Mouse (Mus musculus): ENCODE results near the gene Acrv1.
"Not testable (repeated sequence)": the region's sequence is repeated elsewhere in the genome, so short reads cannot be mapped to it uniquely, and the experiment has no call there.

Acrv1 gene

DNA sequence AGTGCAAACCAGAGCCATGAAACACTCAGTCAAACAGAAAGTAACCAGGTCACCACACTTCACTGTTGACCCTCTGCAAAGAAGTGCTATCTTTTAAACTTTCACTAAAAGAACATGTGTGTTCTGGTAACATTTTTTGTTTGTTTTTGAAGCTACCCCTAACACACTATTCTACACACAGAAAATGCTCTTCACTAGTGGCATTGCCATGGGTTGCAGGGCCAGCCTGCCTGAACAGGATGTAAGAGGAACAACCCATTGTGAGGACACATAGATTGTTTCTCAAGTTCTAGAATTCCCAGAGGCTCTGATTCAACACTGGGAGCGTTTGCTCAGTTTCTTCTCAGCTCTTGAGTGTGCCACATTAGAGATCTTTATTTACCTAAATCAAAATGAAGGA is at the start of gene Acrv1:
TSS of gene Acrv1 (plus strand) at position 301 of the 400 bp plus-strand sequence.
- no peak for DNase-seq (ENCODE audit: low read depth, low spot score)

DNA sequence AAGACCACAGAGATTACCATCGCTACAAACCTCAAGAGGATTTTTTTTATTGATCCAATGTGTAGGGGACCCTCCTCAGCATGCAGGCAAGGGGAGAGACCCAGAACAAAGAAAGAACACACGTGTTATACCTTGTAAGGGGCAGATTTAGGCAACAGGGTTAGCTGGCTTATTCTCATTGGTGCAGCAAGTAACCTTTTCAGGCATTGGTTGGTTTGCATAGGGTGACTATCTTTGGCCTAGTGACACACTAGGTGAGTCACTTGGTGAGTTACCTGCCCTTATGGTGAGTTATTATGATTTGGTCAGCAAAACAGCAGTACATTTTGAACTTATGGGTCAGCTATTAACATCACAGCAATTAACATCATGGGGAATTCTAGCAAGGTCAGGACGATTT is 49.7 kb upstream of the Acrv1 start, which contains the start of gene A630095E13Rik:
TSS of gene A630095E13Rik (minus strand) at position 101 of the 400 bp plus-strand sequence.
- DNase-seq (ENCODE audit: low read depth, low spot score), result not testable (repeated sequence)

DNA sequence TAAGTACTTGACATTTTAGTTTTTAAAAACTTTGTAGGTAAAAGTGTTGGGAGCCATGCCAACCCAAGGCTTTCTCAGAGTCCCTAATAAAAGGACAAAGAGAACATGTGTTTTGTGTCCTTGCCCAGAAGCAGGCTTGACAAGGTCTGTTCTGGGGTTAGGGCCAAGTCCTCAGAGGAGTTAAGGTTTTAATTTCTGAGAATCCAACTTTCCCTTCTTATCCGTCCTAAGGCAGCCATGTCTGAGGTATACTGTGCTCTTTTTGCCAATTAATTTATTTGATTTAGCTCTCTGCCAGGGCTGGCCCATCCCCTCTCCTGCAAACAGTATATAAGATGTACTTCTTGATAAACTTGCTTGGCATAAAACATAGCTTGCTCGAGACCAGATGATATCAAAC is 11.6 kb upstream of the Acrv1 start:
- DNase-seq (ENCODE audit: low read depth, low spot score), result no peak

DNA sequence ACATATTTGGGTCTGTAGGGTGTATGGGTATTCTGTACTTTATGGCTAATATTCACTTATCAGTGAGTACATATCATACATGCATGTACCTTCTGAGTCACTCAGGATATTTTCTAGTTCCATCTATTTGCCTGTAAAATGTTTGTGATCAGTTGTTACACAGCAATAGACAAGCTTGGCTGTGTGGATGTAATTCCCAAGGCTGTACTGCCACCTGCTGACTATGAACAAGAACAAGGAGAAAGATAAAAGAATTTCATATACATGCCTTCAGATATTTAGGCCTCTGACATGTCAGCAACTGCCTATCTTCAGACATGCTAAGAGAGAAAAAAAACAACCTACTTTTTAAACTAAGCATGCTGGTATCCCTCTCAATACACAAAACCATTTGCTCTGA is 5.7 kb upstream of the Acrv1 start:
- peak; percentile 70 for DNase-seq (ENCODE audit: low read depth, low spot score)

DNA sequence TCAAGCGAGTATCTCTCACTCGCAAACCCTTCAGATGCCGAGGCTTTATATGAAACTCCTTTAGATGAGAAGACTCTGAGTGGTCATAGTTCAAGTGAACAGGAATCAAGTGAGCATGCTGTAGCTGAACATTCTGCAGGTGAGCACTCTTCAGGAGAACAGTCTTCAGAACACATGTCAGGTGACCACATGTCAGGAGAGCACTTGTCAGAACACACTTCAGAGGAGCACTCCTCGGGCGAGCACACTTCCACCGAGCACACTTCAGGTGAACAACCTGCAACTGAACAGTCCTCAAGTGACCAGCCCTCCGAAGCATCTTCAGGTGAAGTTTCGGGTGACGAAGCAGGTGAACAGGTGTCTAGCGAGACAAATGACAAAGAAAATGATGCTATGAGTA is 1.3 kb downstream of the Acrv1 start:
- DNase-seq (ENCODE audit: low read depth, low spot score), result no peak

DNA sequence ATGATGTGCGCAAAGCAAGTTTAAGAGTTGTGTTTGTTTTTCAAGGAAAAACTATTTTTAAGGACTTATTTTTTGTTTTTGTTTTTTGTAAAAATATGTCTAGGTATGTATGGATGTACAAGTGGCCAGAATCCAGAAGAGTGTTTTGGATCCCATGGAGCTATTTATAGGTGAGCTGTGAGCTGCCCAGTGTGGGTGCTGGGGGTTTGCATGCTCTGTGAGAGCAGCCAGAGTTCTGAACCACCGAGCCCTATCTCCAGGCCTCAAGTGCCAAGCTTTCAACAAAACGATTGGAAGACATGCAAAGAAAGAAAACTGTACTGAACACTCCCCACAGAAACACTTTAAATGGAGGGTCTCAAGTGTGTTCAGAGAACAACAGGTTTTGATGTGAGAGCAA is 12.9 kb downstream of the Acrv1 start:
- DNase-seq (ENCODE audit: low read depth, low spot score), result no peak

DNA sequence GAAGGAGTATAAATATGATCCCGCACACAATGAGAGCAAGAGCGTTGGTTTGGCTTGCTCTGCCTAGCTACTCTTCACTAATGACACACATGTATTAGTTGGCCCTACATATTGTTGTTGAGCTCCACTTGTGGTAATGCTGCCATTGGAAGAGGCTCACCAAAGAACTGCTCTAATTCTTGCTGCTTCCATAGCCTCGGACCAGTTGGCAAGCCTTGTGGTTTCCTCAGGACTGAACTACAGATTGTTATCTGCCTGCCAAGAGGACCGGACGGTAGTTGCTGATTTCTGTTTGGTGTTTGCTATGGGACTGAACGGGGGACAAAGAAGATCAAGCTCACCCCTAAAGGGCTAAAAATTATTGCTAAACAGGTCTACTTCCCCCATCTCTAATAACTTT is 14.3 kb downstream of the Acrv1 start:
- no peak for DNase-seq (ENCODE audit: low read depth, low spot score)

DNA sequence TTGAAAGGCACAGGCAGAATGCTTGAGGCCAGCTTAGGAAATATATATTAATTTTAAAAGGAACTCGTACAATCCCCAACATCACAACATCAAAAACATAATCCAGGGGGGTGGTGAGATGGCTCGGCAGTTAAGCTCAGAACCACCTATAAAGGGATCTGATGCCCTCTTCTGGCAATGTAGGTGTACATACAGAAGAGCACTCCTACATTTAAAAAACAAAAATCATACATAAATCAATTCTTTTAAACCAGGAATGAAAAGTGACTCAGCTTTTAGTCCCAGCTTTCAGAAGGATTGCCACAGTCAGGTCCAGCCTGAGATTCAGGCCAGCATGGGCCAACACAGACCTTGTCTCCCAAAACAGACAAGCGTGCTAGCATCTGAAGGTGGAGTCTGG is 23.6 kb downstream of the Acrv1 start:
- DNase-seq (ENCODE audit: low read depth, low spot score), result peak; percentile 66

DNA sequence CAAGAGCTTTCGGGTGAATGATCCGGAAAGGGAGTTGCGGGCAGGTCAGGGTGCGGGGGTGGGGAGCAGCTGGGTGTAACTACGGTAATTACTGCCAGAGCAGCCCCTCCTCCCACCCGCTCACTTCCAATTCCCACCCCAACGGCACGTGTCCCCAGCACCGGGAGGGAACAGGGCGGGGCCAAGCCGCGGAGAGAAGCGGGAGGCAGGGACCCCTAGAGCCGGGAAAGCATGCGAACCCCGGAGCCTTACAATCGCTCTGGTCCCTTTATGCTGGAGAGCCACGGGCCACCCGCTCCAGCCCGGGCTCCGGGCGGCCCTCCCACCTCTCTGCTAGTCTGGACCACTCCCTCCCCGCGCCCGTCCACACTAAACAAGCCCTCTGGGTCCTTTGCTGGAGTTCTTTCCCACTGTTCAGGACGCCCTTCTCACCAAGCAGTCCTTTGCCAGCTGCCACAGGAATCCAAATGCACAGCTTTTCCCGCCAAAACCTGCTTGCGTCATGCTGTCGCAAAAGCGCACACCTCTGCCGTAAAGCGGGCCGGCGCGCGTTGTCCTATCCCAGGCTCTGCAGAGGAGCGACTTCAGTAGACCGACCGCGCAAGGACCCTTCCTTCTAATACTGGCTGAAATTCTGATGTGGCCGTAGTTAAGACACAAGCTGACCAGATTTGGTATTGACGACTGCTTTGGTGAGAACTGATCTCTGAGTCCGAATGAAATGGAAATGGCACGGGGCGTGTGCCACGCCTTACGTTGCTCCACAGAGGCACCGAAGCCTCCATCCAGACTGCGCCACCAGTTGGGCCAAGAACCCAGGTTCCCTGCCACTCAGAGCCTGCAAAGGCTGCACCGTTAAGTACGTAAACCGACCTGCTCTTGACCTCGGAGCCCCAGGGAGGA is 33.4 kb downstream of the Acrv1 start:
- peak; percentile 90 for DNase-seq (ENCODE audit: low read depth, low spot score)

DNA sequence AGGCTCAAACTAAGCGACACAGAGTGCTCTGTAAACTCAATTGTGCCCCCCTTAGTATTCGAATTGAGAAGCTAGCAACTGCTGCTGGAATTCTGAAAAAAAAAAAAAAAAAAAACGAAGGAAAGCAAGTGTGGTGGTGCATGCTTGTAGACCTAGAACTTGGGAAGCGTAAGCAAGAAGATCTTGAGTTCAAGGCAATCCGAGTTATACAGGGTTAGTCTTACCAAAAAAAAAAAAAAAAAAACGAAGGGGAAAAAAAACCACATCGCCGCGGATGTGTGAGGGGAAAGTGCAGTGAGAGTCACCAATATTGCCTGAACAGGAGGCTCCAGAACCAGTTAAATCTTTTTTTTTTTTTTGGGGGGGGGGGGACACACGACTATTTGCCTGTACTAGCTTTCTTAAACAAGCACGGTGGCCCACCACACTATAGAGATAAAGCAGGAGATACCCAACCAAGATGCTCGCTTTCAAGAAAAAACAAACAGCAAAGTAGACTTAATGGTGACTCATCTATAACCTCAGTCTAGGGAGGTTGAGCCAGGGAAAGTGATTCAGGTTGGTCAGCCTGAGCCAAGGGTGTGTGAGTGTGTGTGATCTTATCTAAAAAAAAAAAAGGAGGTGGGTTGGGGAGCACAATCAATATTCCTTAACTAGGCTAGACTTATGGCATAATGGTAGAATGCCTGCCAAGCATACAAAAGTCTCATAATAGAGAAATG is 34.2 kb downstream of the Acrv1 start, which contains the start of gene Chek1:
TSS of gene Chek1 (minus strand) at position 32 of the 722 bp plus-strand sequence.
- DNase-seq (ENCODE audit: low read depth, low spot score), result peak; percentile 82

All from 3T3-L1 (cell line).